Mouse (Mus musculus) hindbrain, embryonic 10.5 days (tissue): ENCODE measurements around the gene Plcg2. TPM values are rescaled to one million over a fixed set of nuclear protein-coding genes. Genes with fewer than 3 reads are reported as not detected.

Experiments
- DNase-seq: peaks from one replicate; pipeline ENCODE4 v3.0.0-alpha.2; 2017; ENCODE audit warnings: low spot score
- H3K27ac ChIP-seq: fragments of 300-500 bp; sonication (generic); 2 replicates; pipeline ENCODE4 v1.5.1; 2016; ENCODE audit warnings: mild to moderate bottlenecking, moderate library complexity
- H3K27me3 ChIP-seq: fragments of 300-500 bp; sonication (generic); 2 replicates; pipeline ENCODE4 v1.6.1; 2016; ENCODE audit warnings: mild to moderate bottlenecking; ENCODE audit not compliant: poor library complexity, insufficient read depth, severe bottlenecking
- H3K36me3 ChIP-seq: fragments of 300-500 bp; sonication (generic); 2 replicates; pipeline ENCODE4 v1.6.1; 2016; ENCODE audit warnings: mild to moderate bottlenecking, moderate library complexity
- H3K4me1 ChIP-seq: fragments of 300-500 bp; sonication (generic); replicated peaks from 2 replicates; pipeline ENCODE4 v1.6.1; 2016; ENCODE audit warnings: mild to moderate bottlenecking
- H3K4me3 ChIP-seq: fragments of 300-500 bp; sonication (generic); 2 replicates; pipeline ENCODE4 v1.5.1; 2016; ENCODE audit warnings: mild to moderate bottlenecking, moderate library complexity
- H3K9me3 ChIP-seq: fragments of 300-500 bp; sonication (generic); 2 replicates; pipeline ENCODE4 v1.6.1; 2016; ENCODE audit warnings: mild to moderate bottlenecking, moderate library complexity
- WGBS: fragments of 180-500 bp; shearing (Covaris S2); methylation state at CpG from one replicate; pipeline ENCODE4 v1.1.7; 2016; 5-methylcytosine and 5-hydroxymethylcytosine counted together
- polyA plus RNA-seq: library from polyadenylated mRNA; unstranded; fragments of >200 nt; fragmentation: Nextera tagmentation; extraction: Ambion mirVana; gene quantifications from 2 replicates; pipeline ENCODE4 v1.2.1, GENCODE M21; 2016

Gene Plcg2
- polyA plus RNA-seq, 1 experiment from 2014 or later: 3.7 TPM

GRCm38 (mm10) chr8:117471174-117471573 is 26.9 kb upstream of the Plcg2 start:
- 24% methylated on average over 3 of the region's 3 CpGs for WGBS
- peak; percentile 74 for DNase-seq

DNA sequence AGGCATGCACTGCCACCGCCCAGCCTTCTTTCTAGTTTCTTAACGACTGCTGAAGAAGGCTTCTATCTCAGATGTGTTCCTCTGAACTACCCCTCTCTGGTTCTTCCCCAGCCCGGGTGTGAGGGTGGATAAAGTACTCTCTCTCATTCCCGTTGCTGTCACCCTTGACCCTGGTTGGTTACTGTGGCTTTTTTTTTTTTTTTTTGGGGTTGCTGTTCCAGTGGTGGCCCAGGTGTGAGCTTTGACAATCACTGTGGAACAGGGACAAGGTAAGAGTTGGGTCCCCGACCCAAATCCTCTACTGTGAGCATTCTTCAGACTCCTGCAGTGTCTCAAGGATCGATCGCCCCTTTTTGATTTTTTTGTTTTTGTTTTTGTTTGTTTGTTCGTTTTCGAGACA is 26.4 kb upstream of the Plcg2 start:
- Histone ChIP-seq H3K4me1 (peaks cover 17% of the 10 kb centered on the region), H3K9me3 (no peaks in the 10 kb centered on the region), H3K27ac (no peak overlapping the region), H3K36me3 (no peaks in the 10 kb centered on the region), H3K4me3 (no peak overlapping the region), H3K27me3 (no peaks in the 10 kb centered on the region)
- DNase-seq: no peak
- 76% methylated on average over 9 of the region's 9 CpGs for WGBS

More at GRCm38 (mm10) chr8:117471174-117471573, 26.9 kb upstream of the Plcg2 start:
- Histone ChIP-seq H3K4me1 (peaks cover 17% of the 10 kb centered on the region), H3K9me3 (no peaks in the 10 kb centered on the region), H3K36me3 (no peaks in the 10 kb centered on the region), H3K27ac (peak overlapping the region; percentile 82), H3K27me3 (no peaks in the 10 kb centered on the region), H3K4me3 (no peak overlapping the region)

DNA sequence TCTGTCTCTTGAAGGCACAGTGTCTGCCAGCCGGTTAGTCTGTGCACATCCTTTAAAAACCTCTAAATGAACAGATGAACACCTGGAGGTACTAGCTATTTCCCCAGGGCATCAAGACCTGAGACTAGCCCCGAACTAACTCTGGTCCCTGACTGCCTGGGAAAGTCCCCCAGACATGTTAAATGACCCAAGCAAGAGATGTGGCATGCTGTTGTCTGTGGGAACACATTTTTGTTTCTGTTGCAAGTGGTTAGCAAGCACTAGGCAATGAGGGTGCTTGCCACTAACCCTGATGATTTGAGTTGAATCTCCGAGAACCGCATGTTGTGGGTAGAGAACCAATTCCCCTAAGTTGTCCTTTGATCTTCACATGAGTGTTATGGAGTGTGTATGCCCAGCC is 25.8 kb upstream of the Plcg2 start:
- H3K4me3 ChIP-seq: no peak overlapping the region
- no peak overlapping the region for H3K27ac ChIP-seq
- DNase-seq: no peak
- no peaks in the 10 kb centered on the region for H3K27me3 ChIP-seq
- no peaks in the 10 kb centered on the region for H3K36me3 ChIP-seq
- H3K9me3 ChIP-seq: no peaks in the 10 kb centered on the region
- WGBS: 89% methylated on average over 4 of the region's 4 CpGs
- peaks cover 17% of the 10 kb centered on the region for H3K4me1 ChIP-seq

GRCm38 (mm10) chr8:117474944-117475343 is 23.1 kb upstream of the Plcg2 start:
- Histone ChIP-seq H3K9me3 (no peaks in the 10 kb centered on the region), H3K27me3 (no peaks in the 10 kb centered on the region), H3K27ac (no peak overlapping the region), H3K4me1 (peaks cover 12% of the 10 kb centered on the region), H3K4me3 (no peak overlapping the region), H3K36me3 (no peaks in the 10 kb centered on the region)
- 1% methylated on average over 5 of the region's 5 CpGs for WGBS
- DNase-seq: peak; percentile 91

DNA sequence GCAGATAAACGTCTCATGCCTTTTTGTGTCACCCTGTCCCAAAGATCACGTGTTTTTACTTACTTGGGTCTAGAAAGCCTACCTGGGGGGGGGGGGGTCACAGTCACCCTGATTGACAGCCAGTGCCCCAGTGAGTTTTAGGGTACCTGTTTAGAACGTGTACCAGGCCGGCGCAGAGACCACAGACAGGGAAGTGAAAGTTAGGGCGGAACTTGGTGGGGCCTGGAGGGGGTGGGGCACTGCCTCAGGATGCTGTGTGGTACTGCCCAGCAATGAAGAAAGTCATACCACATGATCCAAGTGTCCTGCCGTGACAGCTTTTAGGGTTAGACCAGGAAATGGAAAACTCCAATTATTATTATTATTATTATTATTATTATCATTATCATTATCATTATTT is 22.3 kb upstream of the Plcg2 start:
- Histone ChIP-seq H3K9me3 (no peaks in the 10 kb centered on the region), H3K4me3 (no peak overlapping the region), H3K27me3 (no peaks in the 10 kb centered on the region), H3K4me1 (peaks cover 3% of the 10 kb centered on the region), H3K36me3 (no peaks in the 10 kb centered on the region), H3K27ac (no peak overlapping the region)
- WGBS: 82% methylated on average over 7 of the region's 7 CpGs
- DNase-seq: no peak

DNA sequence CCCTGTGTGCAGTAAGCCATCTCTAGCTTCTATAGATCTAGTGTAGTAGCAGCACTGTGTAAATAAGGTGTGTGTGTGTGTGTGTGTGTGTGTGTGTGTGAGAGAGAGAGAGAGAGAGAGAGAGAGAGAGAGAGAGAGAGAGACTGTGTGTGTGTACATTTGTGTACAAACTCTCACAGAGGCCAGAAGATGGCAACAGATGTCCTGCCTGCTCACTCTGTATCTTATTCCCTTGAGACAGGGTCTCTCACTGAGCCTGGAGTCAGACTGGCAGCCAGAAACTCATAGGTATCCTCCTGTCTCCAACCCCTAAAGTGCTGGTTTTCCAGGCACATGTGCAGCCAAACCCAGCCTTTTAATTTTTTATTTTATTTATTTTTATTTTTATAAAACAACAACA is 20.0 kb upstream of the Plcg2 start:
- no peak for DNase-seq
- no peaks in the 10 kb centered on the region for H3K4me1 ChIP-seq
- H3K4me3 ChIP-seq: no peak overlapping the region
- no peaks in the 10 kb centered on the region for H3K27me3 ChIP-seq
- no peaks in the 10 kb centered on the region for H3K36me3 ChIP-seq
- H3K9me3 ChIP-seq: no peaks in the 10 kb centered on the region
- no peak overlapping the region for H3K27ac ChIP-seq

- no peaks in the 10 kb centered on the region for H3K27me3 ChIP-seq
- H3K4me3 ChIP-seq: no peak overlapping the region
- WGBS: 95% methylated on average over 9 of the region's 9 CpGs
- H3K27ac ChIP-seq: no peak overlapping the region
- no peaks in the 10 kb centered on the region for H3K9me3 ChIP-seq
- no peak for DNase-seq
- no peaks in the 10 kb centered on the region for H3K4me1 ChIP-seq
- H3K36me3 ChIP-seq: no peaks in the 10 kb centered on the region
These were observed 18.1 kb upstream of the Plcg2 start for GRCm38 (mm10) chr8:117479996-117480395.

GRCm38 (mm10) chr8:117480516-117480915 is 17.6 kb upstream of the Plcg2 start:
- 66% methylated on average over 5 of the region's 5 CpGs for WGBS
- Histone ChIP-seq H3K27me3 (no peaks in the 10 kb centered on the region), H3K9me3 (no peaks in the 10 kb centered on the region), H3K27ac (no peak overlapping the region), H3K4me1 (no peaks in the 10 kb centered on the region), H3K36me3 (no peaks in the 10 kb centered on the region), H3K4me3 (no peak overlapping the region)
- no peak for DNase-seq

DNA sequence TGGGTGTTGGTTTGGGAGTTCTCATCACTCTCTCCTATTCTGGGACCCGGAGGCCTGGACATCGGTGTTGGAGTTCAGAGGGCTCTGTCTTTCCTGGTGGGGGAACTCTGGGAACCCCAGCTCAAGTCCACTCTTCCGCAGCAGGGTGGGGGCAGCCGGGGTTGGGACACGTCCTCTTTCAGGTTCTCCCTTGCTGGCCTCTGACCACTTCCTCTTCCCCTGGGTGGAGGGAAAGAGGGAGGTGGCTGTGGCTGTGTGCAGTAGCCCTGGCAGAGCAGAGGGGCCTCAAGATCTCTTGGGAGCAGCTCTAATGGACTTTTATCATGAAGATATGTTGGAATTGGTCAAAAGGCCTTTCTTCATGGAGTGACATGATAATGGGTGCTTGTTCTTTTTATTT is 16.3 kb upstream of the Plcg2 start:
- no peak overlapping the region for H3K27ac ChIP-seq
- no peak for DNase-seq
- H3K9me3 ChIP-seq: no peaks in the 10 kb centered on the region
- 84% methylated on average over 5 of the region's 5 CpGs for WGBS
- no peak overlapping the region for H3K4me3 ChIP-seq
- H3K4me1 ChIP-seq: no peaks in the 10 kb centered on the region
- H3K36me3 ChIP-seq: no peaks in the 10 kb centered on the region
- no peaks in the 10 kb centered on the region for H3K27me3 ChIP-seq

DNA sequence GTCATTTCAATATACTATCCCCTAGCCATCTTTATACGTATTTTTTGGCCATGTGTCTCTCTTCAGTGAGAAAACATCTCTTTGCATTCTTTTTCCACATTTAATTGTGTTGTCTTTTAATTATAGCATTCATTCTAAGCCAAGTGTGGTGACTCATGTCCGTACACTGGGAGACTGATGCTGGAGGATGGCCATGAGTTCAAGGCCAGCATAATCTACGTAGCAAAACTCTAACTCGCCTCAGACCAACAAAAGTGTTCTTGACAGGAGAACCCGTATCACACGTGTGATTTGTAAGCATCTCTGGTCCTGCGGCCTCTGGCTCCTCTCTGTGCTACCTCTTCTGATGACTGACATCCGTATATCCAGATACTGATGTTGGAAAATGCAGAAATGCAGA is 13.4 kb upstream of the Plcg2 start:
- Histone ChIP-seq H3K27me3 (no peaks in the 10 kb centered on the region), H3K9me3 (no peaks in the 10 kb centered on the region), H3K4me1 (no peaks in the 10 kb centered on the region), H3K4me3 (no peak overlapping the region), H3K27ac (no peak overlapping the region), H3K36me3 (no peaks in the 10 kb centered on the region)
- 89% methylated on average over 8 of the region's 8 CpGs for WGBS
- no peak for DNase-seq

DNA sequence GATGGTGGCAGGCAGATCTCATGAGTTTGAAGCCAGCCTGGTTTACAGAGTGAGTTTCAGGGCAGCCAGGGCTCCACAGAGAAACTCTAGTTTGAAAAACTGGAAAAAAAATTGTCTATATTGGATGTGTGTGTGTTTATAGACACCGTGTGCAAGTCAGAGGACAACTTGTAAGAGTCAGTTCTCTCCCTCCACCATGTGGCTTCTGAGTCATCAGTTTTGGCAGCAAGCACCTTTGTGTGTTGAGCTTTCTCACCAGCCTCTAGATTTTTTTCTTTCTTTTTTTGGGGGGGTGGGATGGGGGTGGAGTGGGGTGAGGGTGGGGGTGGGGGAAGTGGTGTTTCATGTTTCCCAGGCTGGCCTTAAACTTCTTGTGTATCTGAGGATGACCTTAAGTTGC is 12.8 kb upstream of the Plcg2 start:
- H3K27me3 ChIP-seq: no peaks in the 10 kb centered on the region
- H3K36me3 ChIP-seq: no peaks in the 10 kb centered on the region
- no peaks in the 10 kb centered on the region for H3K9me3 ChIP-seq
- no peaks in the 10 kb centered on the region for H3K4me1 ChIP-seq
- no peak overlapping the region for H3K4me3 ChIP-seq
- WGBS: 92% methylated on average over 1 of the region's 1 CpGs
- H3K27ac ChIP-seq: no peak overlapping the region
- DNase-seq: no peak

DNA sequence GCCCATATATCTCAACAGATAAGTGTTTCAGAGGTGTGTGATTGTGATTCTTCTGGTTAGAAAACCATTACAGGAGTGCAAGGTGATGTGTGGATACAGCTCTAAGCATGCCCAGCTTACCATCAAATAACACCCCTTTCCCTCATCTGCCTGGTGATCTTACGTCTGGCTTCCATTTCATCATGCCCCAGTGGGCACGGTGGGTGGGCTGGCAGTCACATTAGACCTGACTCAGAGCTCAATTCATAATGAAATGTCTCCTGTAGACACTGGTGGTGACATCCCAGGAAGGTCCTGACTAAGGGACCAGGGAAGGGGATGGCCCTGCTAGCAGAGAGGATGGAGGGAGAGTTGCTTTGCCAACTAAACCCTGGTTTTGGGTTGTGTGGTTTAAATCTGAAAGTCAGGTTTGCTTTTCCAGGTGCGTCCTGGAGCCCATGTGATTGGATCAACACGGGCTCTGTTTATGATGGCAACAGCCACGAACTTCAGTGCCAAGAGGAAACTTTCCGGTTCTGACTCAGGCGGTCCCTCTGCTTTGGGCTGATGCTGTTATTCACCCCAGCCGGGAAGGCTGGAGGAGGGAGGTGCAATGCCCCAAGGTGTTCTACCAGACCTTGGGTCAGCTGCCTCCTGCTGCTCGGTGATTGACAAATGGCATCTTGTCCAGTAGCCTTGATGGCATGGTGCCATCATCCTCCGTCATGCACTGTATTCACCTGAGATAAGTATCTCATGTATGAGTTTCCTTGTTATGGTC is 9.7 kb upstream of the Plcg2 start:
- Histone ChIP-seq H3K27me3 (peaks cover 6% of the 10 kb centered on the region; the same call in 1 of the 2 replicates), H3K27ac (no peak overlapping the region), H3K4me3 (no peak overlapping the region), H3K4me1 (peaks cover 3% of the 10 kb centered on the region), H3K9me3 (no peaks in the 10 kb centered on the region), H3K36me3 (no peaks in the 10 kb centered on the region)
- WGBS: 79% methylated on average over 10 of the region's 10 CpGs
- no peak for DNase-seq

GRCm38 (mm10) chr8:117493543-117493942 is 4.5 kb upstream of the Plcg2 start:
- DNase-seq: peak; percentile 9
- Histone ChIP-seq H3K9me3 (no peaks in the 10 kb centered on the region), H3K4me1 (peaks cover 18% of the 10 kb centered on the region), H3K27me3 (peaks cover 42% of the 10 kb centered on the region), H3K27ac (no peak overlapping the region), H3K4me3 (no peak overlapping the region), H3K36me3 (no peaks in the 10 kb centered on the region)
- 8% methylated on average over 9 of the region's 9 CpGs for WGBS

GRCm38 (mm10) chr8:117494874-117495273 is 3.2 kb upstream of the Plcg2 start:
- 69% methylated on average over 2 of the region's 2 CpGs for WGBS
- H3K9me3 ChIP-seq: no peaks in the 10 kb centered on the region
- H3K27ac ChIP-seq: no peak overlapping the region
- DNase-seq: no peak
- peaks cover 26% of the 10 kb centered on the region for H3K4me1 ChIP-seq
- H3K27me3 ChIP-seq: peaks cover 51% of the 10 kb centered on the region
- no peak overlapping the region for H3K4me3 ChIP-seq
- no peaks in the 10 kb centered on the region for H3K36me3 ChIP-seq
